Mouse (Mus musculus): ENCODE results near the gene Dusp16. TPM values are rescaled to one million over a fixed set of nuclear protein-coding genes. Genes with fewer than 3 reads are reported as not detected.
"Not testable (repeated sequence)": the region's sequence is repeated elsewhere in the genome, so short reads cannot be mapped to it uniquely, and the experiment has no call there.

Dusp16 gene
- polyA plus RNA-seq, 1 experiment from 2014 or later = 3.7 TPM

GRCm38 (mm10) chr6:134694988-134695387 lies 97.4 kb downstream of the Dusp16 start:
- H3K4me3 ChIP-seq (replicated peaks) = no peak overlapping the region
- peaks cover 3% of the 10 kb centered on the region for H3K4me1 ChIP-seq (replicated peaks)
- H3K36me3 ChIP-seq = no peaks in the 10 kb centered on the region
- DNase-seq = no peak
- no peaks in the 10 kb centered on the region for H3K27me3 ChIP-seq
- no peak overlapping the region for H3K27ac ChIP-seq
- ATAC-seq (ENCODE audit: low read depth) = no peak
- no peak overlapping the region for H3K4me2 ChIP-seq
- no peak overlapping the region for H3K9ac ChIP-seq
- H3K9me3 ChIP-seq (replicated peaks) = no peaks in the 10 kb centered on the region
- 93% methylated on average over 3 of the region's 3 CpGs for WGBS (ENCODE audit: insufficient replicate concordance)

DNA sequence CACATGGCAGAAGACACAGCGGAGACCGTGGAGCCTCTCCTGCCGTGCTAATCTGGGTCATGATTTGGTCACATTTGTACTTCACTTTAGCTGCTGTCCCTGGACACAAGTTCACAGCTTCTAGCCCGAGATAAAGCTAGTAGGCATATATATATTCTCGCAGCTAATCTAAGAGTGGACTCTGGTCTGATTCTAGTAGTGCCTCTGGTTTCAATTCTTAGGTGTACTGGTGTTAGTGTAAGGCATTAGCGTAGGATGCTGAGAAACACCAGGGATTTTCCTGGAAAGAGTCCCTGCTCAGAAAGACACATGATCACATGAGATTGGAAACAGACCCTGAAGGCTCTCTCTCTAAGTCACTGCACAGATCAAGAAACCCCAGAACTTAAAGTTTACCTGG lies 97.9 kb downstream of the Dusp16 start:
- no peaks in the 10 kb centered on the region for H3K27me3 ChIP-seq
- no peaks in the 10 kb centered on the region for H3K9me3 ChIP-seq (replicated peaks)
- no peak overlapping the region for H3K4me3 ChIP-seq (replicated peaks)
- no peaks in the 10 kb centered on the region for H3K4me1 ChIP-seq (replicated peaks)
- no peak overlapping the region for H3K4me2 ChIP-seq
- H3K27ac ChIP-seq = no peak overlapping the region
- H3K9ac ChIP-seq = no peak overlapping the region
- DNase-seq (no peak), ATAC-seq (ENCODE audit: low read depth) (no peak)
- no peaks in the 10 kb centered on the region for H3K36me3 ChIP-seq
- 79% methylated on average over 6 of the region's 6 CpGs for WGBS (ENCODE audit: insufficient replicate concordance)

DNA sequence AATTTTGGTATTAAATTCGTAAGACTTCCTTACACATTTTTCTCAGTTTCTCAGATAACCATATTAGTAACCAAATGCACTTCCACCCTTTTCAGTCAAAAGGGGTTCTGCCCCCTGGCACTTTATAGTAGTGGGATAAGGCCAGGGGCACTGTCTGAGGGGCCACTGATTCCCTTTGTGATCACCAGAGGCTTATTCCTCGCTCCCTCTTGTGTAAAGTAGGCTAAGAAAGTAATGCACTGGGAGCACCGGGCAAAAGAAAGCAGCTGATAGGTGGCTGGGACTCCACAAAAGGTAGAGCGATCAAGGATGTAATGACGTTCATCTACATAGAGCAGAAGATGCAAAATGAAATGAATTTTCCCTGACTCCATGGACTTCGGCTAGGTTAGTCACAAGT lies 106.9 kb downstream of the Dusp16 start:
- no peaks in the 10 kb centered on the region for H3K27me3 ChIP-seq
- DNase-seq = no peak
- no peaks in the 10 kb centered on the region for H3K9me3 ChIP-seq (replicated peaks)
- peaks cover under 1% of the 10 kb centered on the region; the same call in 1 of the 2 replicates for H3K4me1 ChIP-seq (replicated peaks)
- H3K4me3 ChIP-seq (replicated peaks) = no peak overlapping the region
- no peak for ATAC-seq (ENCODE audit: low read depth)
- H3K36me3 ChIP-seq = 0 out of 2 replicates have a peak, but pooled peaks cover 3% of the 10 kb centered on the region
- H3K9ac ChIP-seq = no peak overlapping the region
- no peak overlapping the region for H3K4me2 ChIP-seq
- H3K27ac ChIP-seq = no peak overlapping the region
- 76% methylated on average over 6 of the region's 6 CpGs for WGBS (ENCODE audit: insufficient replicate concordance)

- Histone ChIP-seq H3K36me3 (0 out of 2 replicates have a peak, but pooled peaks cover 3% of the 10 kb centered on the region), H3K27me3 (no peaks in the 10 kb centered on the region), H3K4me2 (no peak overlapping the region), H3K9ac (no peak overlapping the region), H3K4me1 (replicated peaks) (peaks cover 5% of the 10 kb centered on the region; the same call in 1 of the 2 replicates), H3K4me3 (replicated peaks) (no peak overlapping the region), H3K9me3 (replicated peaks) (no peaks in the 10 kb centered on the region), H3K27ac (no peak overlapping the region)
- 58% methylated on average over 2 of the region's 2 CpGs for WGBS (ENCODE audit: insufficient replicate concordance)
- ATAC-seq (ENCODE audit: low read depth) (no peak), DNase-seq (no peak)
These were observed 107.4 kb downstream of the Dusp16 start for GRCm38 (mm10) chr6:134685040-134685439.

DNA sequence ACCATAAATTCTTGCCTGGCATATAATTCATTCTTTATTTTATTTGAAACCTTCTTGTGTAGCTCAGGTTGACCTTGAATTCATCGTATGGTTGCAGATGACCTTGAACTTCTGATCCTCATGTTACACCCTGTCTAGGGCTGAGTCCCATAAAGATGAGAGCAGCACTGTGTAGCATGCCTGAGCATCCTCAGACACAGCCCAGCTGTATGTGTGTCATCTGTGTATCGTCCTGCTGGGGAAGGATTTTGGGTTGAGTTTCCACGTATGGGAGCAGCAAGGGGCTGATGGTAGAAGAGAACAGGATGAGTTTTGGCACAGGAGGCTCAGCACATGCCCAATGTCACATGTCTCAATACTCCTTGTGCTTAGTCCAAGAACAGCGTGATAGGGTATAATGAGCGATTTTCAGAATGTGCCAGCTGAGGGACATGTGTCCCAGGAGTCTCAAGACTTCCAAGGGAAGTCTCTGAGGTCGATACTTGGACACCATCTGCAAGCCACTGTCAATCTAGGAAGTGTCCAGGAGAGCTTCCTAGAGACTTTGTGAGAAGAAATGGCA lies 108.0 kb downstream of the Dusp16 start:
- WGBS (ENCODE audit: insufficient replicate concordance) = 72% methylated on average over 6 of the region's 6 CpGs
- peaks cover 5% of the 10 kb centered on the region; the same call in 1 of the 2 replicates for H3K4me1 ChIP-seq (replicated peaks)
- no peak overlapping the region for H3K27ac ChIP-seq
- H3K9me3 ChIP-seq (replicated peaks) = no peaks in the 10 kb centered on the region
- no peak overlapping the region for H3K4me3 ChIP-seq (replicated peaks)
- H3K9ac ChIP-seq = no peak overlapping the region
- no peak overlapping the region for H3K4me2 ChIP-seq
- no peak for ATAC-seq (ENCODE audit: low read depth)
- H3K27me3 ChIP-seq = no peaks in the 10 kb centered on the region
- no peak for DNase-seq
- 0 out of 2 replicates have a peak, but pooled peaks cover 3% of the 10 kb centered on the region for H3K36me3 ChIP-seq

- not testable (repeated sequence) for DNase-seq; H3K4me2 ChIP-seq; ATAC-seq (ENCODE audit: low read depth); H3K36me3 ChIP-seq; H3K27ac ChIP-seq; H3K9ac ChIP-seq; H3K9me3 ChIP-seq (replicated peaks); H3K4me3 ChIP-seq (replicated peaks); H3K27me3 ChIP-seq
- H3K4me1 ChIP-seq (replicated peaks) = peaks cover 17% of the 10 kb centered on the region
- 55% methylated on average over 4 of the region's 4 CpGs for WGBS (ENCODE audit: insufficient replicate concordance)
These were observed 113.1 kb downstream of the Dusp16 start for GRCm38 (mm10) chr6:134679330-134679729.

- DNase-seq = no peak
- 19% methylated on average over 3 of the region's 3 CpGs for WGBS (ENCODE audit: insufficient replicate concordance)
- no peaks in the 10 kb centered on the region for H3K36me3 ChIP-seq
- H3K4me3 ChIP-seq (replicated peaks) = no peak overlapping the region
- peak; percentile 55 for ATAC-seq (ENCODE audit: low read depth)
- no peaks in the 10 kb centered on the region for H3K9me3 ChIP-seq (replicated peaks)
- H3K4me1 ChIP-seq (replicated peaks) = peaks cover 17% of the 10 kb centered on the region
- no peak overlapping the region for H3K4me2 ChIP-seq
- H3K27ac ChIP-seq = no peak overlapping the region
- H3K27me3 ChIP-seq = no peaks in the 10 kb centered on the region
- H3K9ac ChIP-seq = no peak overlapping the region
These were observed 114.4 kb downstream of the Dusp16 start for GRCm38 (mm10) chr6:134678037-134678436.

DNA sequence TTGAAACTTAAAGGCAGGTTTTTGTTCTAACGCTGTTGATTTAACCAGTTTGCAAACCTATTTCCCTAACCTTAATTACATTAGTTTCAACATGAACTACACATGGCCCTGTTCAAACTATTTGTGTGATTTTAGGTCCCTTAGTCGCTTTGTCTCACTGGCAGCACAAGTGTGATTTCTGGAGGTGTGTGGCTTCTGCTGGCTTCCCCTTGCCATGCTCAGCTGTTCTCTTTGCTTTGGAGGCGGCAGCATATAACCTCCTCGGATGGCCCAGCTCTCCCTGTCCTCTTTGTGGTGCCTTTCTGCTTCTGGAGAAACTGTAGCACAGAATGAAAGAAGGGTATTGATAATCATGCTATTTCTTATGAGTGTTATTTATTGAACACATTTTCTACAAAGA lies 114.9 kb downstream of the Dusp16 start:
- no peaks in the 10 kb centered on the region for H3K27me3 ChIP-seq
- H3K9ac ChIP-seq = no peak overlapping the region
- no peaks in the 10 kb centered on the region for H3K9me3 ChIP-seq (replicated peaks)
- H3K4me1 ChIP-seq (replicated peaks) = peaks cover 17% of the 10 kb centered on the region
- DNase-seq (no peak), ATAC-seq (ENCODE audit: low read depth) (no peak)
- H3K36me3 ChIP-seq = no peaks in the 10 kb centered on the region
- H3K4me2 ChIP-seq = no peak overlapping the region
- H3K27ac ChIP-seq = no peak overlapping the region
- 75% methylated on average over 4 of the region's 4 CpGs for WGBS (ENCODE audit: insufficient replicate concordance)
- H3K4me3 ChIP-seq (replicated peaks) = no peak overlapping the region

GRCm38 (mm10) chr6:134673712-134674111 lies 118.7 kb downstream of the Dusp16 start:
- H3K36me3 ChIP-seq; DNase-seq; H3K9me3 ChIP-seq (replicated peaks); H3K27me3 ChIP-seq; H3K4me3 ChIP-seq (replicated peaks); H3K27ac ChIP-seq; H3K9ac ChIP-seq; ATAC-seq (ENCODE audit: low read depth); H3K4me2 ChIP-seq: not testable (repeated sequence)
- 40% methylated on average over 8 of the region's 8 CpGs for WGBS (ENCODE audit: insufficient replicate concordance)
- peaks cover 27% of the 10 kb centered on the region for H3K4me1 ChIP-seq (replicated peaks)

DNA sequence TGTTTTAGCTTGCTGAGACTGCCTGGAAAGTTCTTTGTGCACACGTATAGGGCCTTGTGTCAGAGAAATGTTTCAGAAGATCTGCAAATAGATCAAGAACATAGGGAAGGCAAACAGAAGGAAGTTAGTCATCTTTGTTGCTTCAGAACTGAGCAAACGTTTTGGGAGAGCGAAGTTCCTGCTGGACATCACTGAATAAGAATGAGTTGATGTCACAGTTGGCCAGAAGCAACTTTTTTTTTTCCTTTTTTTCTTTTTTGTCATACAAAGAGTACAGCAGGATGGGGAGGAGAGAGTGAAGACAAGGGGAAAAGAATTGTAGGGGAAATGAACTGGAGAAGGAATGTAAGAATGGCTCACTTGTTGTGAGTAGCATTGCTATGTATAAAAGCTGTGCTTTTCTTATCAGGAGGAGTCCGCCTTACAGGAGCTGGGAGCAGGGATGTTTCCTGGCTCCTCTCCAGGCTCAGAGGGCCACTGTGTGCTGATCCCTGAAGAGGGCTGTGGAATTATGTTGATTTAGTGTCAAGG lies 121.5 kb downstream of the Dusp16 start:
- Histone ChIP-seq H3K36me3 (no peaks in the 10 kb centered on the region), H3K4me3 (replicated peaks) (no peak overlapping the region), H3K9me3 (replicated peaks) (no peaks in the 10 kb centered on the region), H3K9ac (no peak overlapping the region), H3K27ac (no peak overlapping the region), H3K4me1 (replicated peaks) (peaks cover 30% of the 10 kb centered on the region), H3K4me2 (no peak overlapping the region), H3K27me3 (no peaks in the 10 kb centered on the region)
- WGBS (ENCODE audit: insufficient replicate concordance) = 51% methylated on average over 4 of the region's 4 CpGs
- DNase-seq (no peak), ATAC-seq (ENCODE audit: low read depth) (no peak)

DNA sequence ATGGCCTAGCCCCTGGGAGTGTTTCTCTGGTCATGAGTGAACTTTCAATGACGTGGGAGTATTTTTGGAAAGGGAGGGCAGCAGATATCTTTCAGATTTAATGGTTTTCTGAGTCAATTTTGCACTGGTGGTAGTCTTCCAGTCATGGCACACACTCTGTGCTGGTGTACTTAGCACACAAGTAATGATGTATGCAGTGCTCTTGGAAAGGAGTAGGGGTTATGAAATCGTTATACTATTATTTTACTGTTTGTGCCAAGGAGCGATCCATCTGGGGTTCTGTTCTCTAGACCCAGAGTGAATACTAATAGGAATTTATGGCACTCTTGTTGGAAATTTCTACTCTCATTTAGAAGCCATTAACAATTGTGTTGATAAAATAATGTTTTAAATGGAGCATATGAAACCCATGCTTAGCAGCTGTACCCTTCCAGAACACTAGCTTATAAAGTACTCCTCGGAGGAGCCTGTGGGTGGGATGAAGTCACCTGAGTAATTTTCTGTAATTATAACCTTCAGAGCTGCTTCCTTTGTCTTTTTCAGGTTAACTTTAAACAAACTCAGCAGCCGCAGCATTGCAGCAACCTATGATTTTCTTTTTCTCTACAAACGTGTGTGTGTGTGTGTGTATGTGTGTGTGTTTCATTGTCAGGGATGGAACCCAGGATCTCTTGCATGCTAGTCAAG lies 123.1 kb downstream of the Dusp16 start:
- ATAC-seq (ENCODE audit: low read depth) (no peak), DNase-seq (no peak)
- Histone ChIP-seq H3K9ac (no peak overlapping the region), H3K27ac (0 out of 2 replicates have a peak overlapping the region, but pooled peaks have one; percentile 41), H3K36me3 (no peaks in the 10 kb centered on the region), H3K9me3 (replicated peaks) (no peaks in the 10 kb centered on the region), H3K4me1 (replicated peaks) (peaks cover 42% of the 10 kb centered on the region), H3K4me3 (replicated peaks) (no peak overlapping the region), H3K4me2 (no peak overlapping the region), H3K27me3 (no peaks in the 10 kb centered on the region)
- WGBS (ENCODE audit: insufficient replicate concordance) = 63% methylated on average over 6 of the region's 6 CpGs
